Mouse (Mus musculus): Measurements from ENCODE around the gene Hmgn1.

DNA sequence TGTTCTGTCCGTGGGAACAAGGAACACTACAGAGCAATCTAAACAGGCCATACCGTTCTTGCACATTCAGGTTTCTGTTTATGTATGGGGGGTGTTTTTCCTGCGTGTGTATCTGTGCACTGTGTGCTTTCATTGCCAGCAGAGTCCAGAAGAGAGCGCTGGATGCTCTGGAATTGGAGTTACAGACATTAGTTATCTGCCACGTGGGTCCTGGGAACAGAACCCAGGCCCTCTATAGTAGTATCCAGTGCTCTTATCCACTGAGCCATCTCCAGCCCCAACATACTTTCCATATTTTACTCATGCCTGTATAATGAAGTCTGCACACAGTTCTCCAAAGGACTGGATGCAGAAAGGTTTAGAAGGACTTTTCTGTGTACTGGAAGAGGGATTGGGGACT, 18.3 kb upstream of the Hmgn1 start:
- TF ChIP-seq CTCF (IDR thresholded peaks at IDR 0.05; ENCODE audit: borderline replicate concordance, insufficient read depth, low read length) (no peak), POLR2A (IDR thresholded peaks at IDR 0.05; ENCODE audit: low read depth, low read length) (no peak)

Data from embryonic fibroblast, embryonic 13.5 days (primary cell).